Mouse (Mus musculus): Measurements from ENCODE around the gene Lmod3.

The Lmod3 gene

GRCm38 (mm10) chr6:97276890-97277497 lies 24.4 kb upstream of the Lmod3 start:
- in situ Hi-C loops (cut with MboI, MseI): loop anchor here (5.0 kb wide), 1 partner anchor 75 kb away; no protein-coding TSS in a partner anchor

GRCm38 (mm10) chr6:97276366-97276765 lies 23.8 kb upstream of the Lmod3 start:
- in situ Hi-C loops (cut with MboI, MseI): loop anchor here (5.0 kb wide), 1 partner anchor 76 kb away; no protein-coding TSS in a partner anchor

- in situ Hi-C loops (cut with MboI, MseI): loop anchor here (5.0 kb wide), 1 partner anchor 77 kb away; no protein-coding TSS in a partner anchor
Measured at GRCm38 (mm10) chr6:97275760-97276159, 23.2 kb upstream of the Lmod3 start.

- in situ Hi-C loops (cut with MboI, MseI): loop anchor here (25.0 kb wide), 2 partner anchors 464 to 739 kb away; no protein-coding TSS in a partner anchor
Measured at GRCm38 (mm10) chr6:97273777-97274176, 21.2 kb upstream of the Lmod3 start.

- in situ Hi-C loops (cut with MboI, MseI): loop anchor here (25.0 kb wide), 2 partner anchors 464 to 739 kb away; no protein-coding TSS in a partner anchor
Measured at GRCm38 (mm10) chr6:97273058-97273710, 20.6 kb upstream of the Lmod3 start.

- in situ Hi-C loops (cut with MboI, MseI): loop anchor here (25.0 kb wide), 2 partner anchors 465 to 740 kb away; no protein-coding TSS in a partner anchor
Measured at GRCm38 (mm10) chr6:97272349-97272748, 19.8 kb upstream of the Lmod3 start.

GRCm38 (mm10) chr6:97269596-97269995 lies 17.0 kb upstream of the Lmod3 start:
- in situ Hi-C loops (cut with MboI, MseI): loop anchor here (5.0 to 25.0 kb wide), 4 partner anchors 138 to 1775 kb away; no protein-coding TSS in a partner anchor

GRCm38 (mm10) chr6:97267132-97267531 lies 14.6 kb upstream of the Lmod3 start:
- in situ Hi-C loops (cut with MboI, MseI): loop anchor here (5.0 to 25.0 kb wide), 4 partner anchors 140 to 1772 kb away; no protein-coding TSS in a partner anchor

- in situ Hi-C loops (cut with MboI, MseI): loop anchor here (5.0 to 25.0 kb wide), 4 partner anchors 141 to 1772 kb away; no protein-coding TSS in a partner anchor
Measured at GRCm38 (mm10) chr6:97266661-97267060, 14.1 kb upstream of the Lmod3 start.

- in situ Hi-C loops (cut with MboI, MseI): loop anchor here (5.0 to 25.0 kb wide), 4 partner anchors 142 to 1771 kb away; no protein-coding TSS in a partner anchor
Measured at GRCm38 (mm10) chr6:97265705-97266104, 13.1 kb upstream of the Lmod3 start.

GRCm38 (mm10) chr6:97265240-97265639 lies 12.7 kb upstream of the Lmod3 start:
- in situ Hi-C loops (cut with MboI, MseI): loop anchor here (5.0 to 25.0 kb wide), 4 partner anchors 142 to 1770 kb away; no protein-coding TSS in a partner anchor

- in situ Hi-C loops (cut with MboI, MseI): loop anchor here (10.0 to 25.0 kb wide), 3 partner anchors 474 to 1769 kb away; no protein-coding TSS in a partner anchor
Measured at GRCm38 (mm10) chr6:97263750-97264149, 11.2 kb upstream of the Lmod3 start.

GRCm38 (mm10) chr6:97262229-97262628 lies 9.7 kb upstream of the Lmod3 start:
- in situ Hi-C loops (cut with MboI, MseI): loop anchor here (10.0 to 25.0 kb wide), 3 partner anchors 475 to 1767 kb away; no protein-coding TSS in a partner anchor

GRCm38 (mm10) chr6:97259926-97260325 lies 7.4 kb upstream of the Lmod3 start:
- in situ Hi-C loops (cut with MboI, MseI): loop anchor here (10.0 to 25.0 kb wide), 4 partner anchors 255 to 1765 kb away; no protein-coding TSS in a partner anchor

GRCm38 (mm10) chr6:97258489-97258888 lies 5.9 kb upstream of the Lmod3 start:
- in situ Hi-C loops (cut with MboI, MseI): loop anchor here (10.0 to 25.0 kb wide), 3 partner anchors 256 to 754 kb away; no protein-coding TSS in a partner anchor

- in situ Hi-C loops (cut with MboI, MseI): loop anchor here (10.0 to 25.0 kb wide), 3 partner anchors 263 to 760 kb away; no protein-coding TSS in a partner anchor
Measured at GRCm38 (mm10) chr6:97252086-97252485, 473 bp downstream of the Lmod3 start.

- in situ Hi-C loops (cut with MboI, MseI): loop anchor here (10.0 to 25.0 kb wide), 3 partner anchors 264 to 761 kb away; no protein-coding TSS in a partner anchor
Measured at GRCm38 (mm10) chr6:97250966-97251365, 1.6 kb downstream of the Lmod3 start.

- in situ Hi-C loops (cut with MboI, MseI): no loop called here
Measured at GRCm38 (mm10) chr6:97245200-97245599, 7.4 kb downstream of the Lmod3 start.

GRCm38 (mm10) chr6:97242522-97242921 lies 10.0 kb downstream of the Lmod3 start:
- in situ Hi-C loops (cut with MboI, MseI): no loop called here

GRCm38 (mm10) chr6:97240092-97240491 lies 12.5 kb downstream of the Lmod3 start:
- in situ Hi-C loops (cut with MboI, MseI): no loop called here

- in situ Hi-C loops (cut with MboI, MseI): no loop called here
Measured at GRCm38 (mm10) chr6:97239360-97239759, 13.2 kb downstream of the Lmod3 start.

- in situ Hi-C loops (cut with MboI, MseI): no loop called here
Measured at GRCm38 (mm10) chr6:97236088-97236487, 16.5 kb downstream of the Lmod3 start.
